Mouse (Mus musculus): ENCODE results near the gene Madd.

The Madd gene

GRCm38 (mm10) chr2:91090827-91091226, 92.8 kb downstream of the Madd start:
- no peak for DNase-seq (ENCODE audit: low read depth)

- peak; percentile 34 for DNase-seq (ENCODE audit: low read depth)
Observed at GRCm38 (mm10) chr2:91090208-91090607, 93.4 kb downstream of the Madd start.

GRCm38 (mm10) chr2:91088987-91089386, 94.7 kb downstream of the Madd start:
- DNase-seq (ENCODE audit: low read depth) = peak; percentile 15

GRCm38 (mm10) chr2:91087453-91087852, 96.2 kb downstream of the Madd start:
- DNase-seq (ENCODE audit: low read depth) = peak; percentile 41
